Mouse (Mus musculus): ENCODE results near the gene Ptprk. TPM values are rescaled to one million over a fixed set of nuclear protein-coding genes. Genes with fewer than 3 reads are reported as not detected.

The Ptprk gene
- polyA plus RNA-seq, 1 experiment from 2014 or later = 29.7 TPM

DNA sequence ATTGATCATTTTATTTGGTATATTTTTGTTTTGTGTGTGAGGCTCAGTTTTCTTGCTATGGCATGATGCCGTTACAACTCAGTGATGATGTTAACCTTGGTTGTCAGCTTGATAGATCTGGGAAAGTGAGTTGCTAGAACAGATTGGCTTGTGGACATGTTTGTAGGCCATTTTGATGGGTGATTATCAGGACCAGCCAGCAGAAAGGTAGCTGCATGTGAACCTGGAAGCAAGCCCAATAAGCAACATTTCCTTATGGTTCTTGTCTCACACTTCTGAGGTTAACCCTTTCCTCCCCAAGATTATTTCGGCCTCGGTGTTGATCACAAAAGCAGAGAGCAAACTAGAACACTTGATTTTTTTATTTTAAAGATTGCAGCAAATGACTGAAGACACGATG, 85.1 kb downstream of the Ptprk start:
- ATAC-seq (replicated peaks; ENCODE audit: low FRiP score) = no peak
- Histone ChIP-seq H3K9me3 (ENCODE audit: control insufficient read depth, low read length) (no peaks in the 10 kb centered on the region), H3K27ac (ENCODE audit: low read depth, low read length) (no peak overlapping the region), H3K36me3 (ENCODE audit: control insufficient read depth, insufficient read depth, low read length) (no peaks in the 10 kb centered on the region), H3K4me1 (replicated peaks; ENCODE audit: control insufficient read depth, insufficient read depth, low read length) (no peaks in the 10 kb centered on the region), H3K27me3 (ENCODE audit: control insufficient read depth, insufficient read depth, low read length) (no peaks in the 10 kb centered on the region), H3K4me3 (ENCODE audit: low read depth, low read length) (no peak overlapping the region), H3K9ac (ENCODE audit: low read length) (no peak overlapping the region), H3K4me2 (ENCODE audit: low read depth, low read length, severe bottlenecking) (no peak overlapping the region)
- no peak for DNase-seq (ENCODE audit: low spot score)
- 96% methylated on average over 4 of the region's 4 CpGs for WGBS

- DNase-seq (ENCODE audit: low spot score) (no peak), ATAC-seq (replicated peaks; ENCODE audit: low FRiP score) (no peak)
- Histone ChIP-seq H3K4me3 (ENCODE audit: low read depth, low read length) (no peak overlapping the region), H3K9me3 (ENCODE audit: control insufficient read depth, low read length) (no peaks in the 10 kb centered on the region), H3K9ac (ENCODE audit: low read length) (no peak overlapping the region), H3K27me3 (ENCODE audit: control insufficient read depth, insufficient read depth, low read length) (no peaks in the 10 kb centered on the region), H3K27ac (ENCODE audit: low read depth, low read length) (no peak overlapping the region), H3K36me3 (ENCODE audit: control insufficient read depth, insufficient read depth, low read length) (no peaks in the 10 kb centered on the region), H3K4me2 (ENCODE audit: low read depth, low read length, severe bottlenecking) (no peak overlapping the region), H3K4me1 (replicated peaks; ENCODE audit: control insufficient read depth, insufficient read depth, low read length) (no peaks in the 10 kb centered on the region)
These were observed 86.7 kb downstream of the Ptprk start for GRCm38 (mm10) chr10:28161306-28161705.

DNA sequence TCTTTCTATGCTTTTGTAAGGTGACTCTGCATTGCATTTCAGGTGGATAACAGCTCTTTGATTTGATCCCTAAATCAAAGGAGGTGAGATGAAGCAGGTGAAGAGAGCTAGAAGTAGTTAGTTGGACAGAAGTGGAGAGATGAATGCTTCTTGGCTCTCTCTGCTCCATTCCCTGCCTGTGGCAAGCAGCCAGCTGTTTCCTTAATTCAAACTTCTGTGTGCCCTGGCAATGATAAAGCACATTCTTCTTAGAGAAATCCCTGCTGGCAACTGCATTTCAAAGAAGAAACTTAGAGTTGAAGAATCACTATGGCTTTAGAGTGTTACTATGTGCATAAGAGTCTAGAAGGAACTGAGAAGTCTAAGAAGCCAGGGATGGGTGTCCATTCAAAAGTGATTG, 89.6 kb downstream of the Ptprk start:
- no peaks in the 10 kb centered on the region for H3K27me3 ChIP-seq (ENCODE audit: control insufficient read depth, insufficient read depth, low read length)
- no peaks in the 10 kb centered on the region for H3K9me3 ChIP-seq (ENCODE audit: control insufficient read depth, low read length)
- H3K36me3 ChIP-seq (ENCODE audit: control insufficient read depth, insufficient read depth, low read length) = no peaks in the 10 kb centered on the region
- ATAC-seq (replicated peaks; ENCODE audit: low FRiP score) (no peak), DNase-seq (ENCODE audit: low spot score) (no peak)
- H3K9ac ChIP-seq (ENCODE audit: low read length) = no peak overlapping the region
- no peak overlapping the region for H3K4me2 ChIP-seq (ENCODE audit: low read depth, low read length, severe bottlenecking)
- H3K27ac ChIP-seq (ENCODE audit: low read depth, low read length) = no peak overlapping the region
- H3K4me1 ChIP-seq (replicated peaks; ENCODE audit: control insufficient read depth, insufficient read depth, low read length) = no peaks in the 10 kb centered on the region
- H3K4me3 ChIP-seq (ENCODE audit: low read depth, low read length) = no peak overlapping the region

- Histone ChIP-seq H3K9me3 (ENCODE audit: control insufficient read depth, low read length) (no peaks in the 10 kb centered on the region), H3K4me2 (ENCODE audit: low read depth, low read length, severe bottlenecking) (no peak overlapping the region), H3K27ac (ENCODE audit: low read depth, low read length) (no peak overlapping the region), H3K9ac (ENCODE audit: low read length) (no peak overlapping the region), H3K4me3 (ENCODE audit: low read depth, low read length) (no peak overlapping the region), H3K27me3 (ENCODE audit: control insufficient read depth, insufficient read depth, low read length) (no peaks in the 10 kb centered on the region), H3K36me3 (ENCODE audit: control insufficient read depth, insufficient read depth, low read length) (no peaks in the 10 kb centered on the region), H3K4me1 (replicated peaks; ENCODE audit: control insufficient read depth, insufficient read depth, low read length) (no peaks in the 10 kb centered on the region)
- ATAC-seq (replicated peaks; ENCODE audit: low FRiP score) = no peak
- no peak for DNase-seq (ENCODE audit: low spot score)
These were observed 90.1 kb downstream of the Ptprk start for GRCm38 (mm10) chr10:28164746-28165145.

- Histone ChIP-seq H3K4me1 (replicated peaks; ENCODE audit: control insufficient read depth, insufficient read depth, low read length) (no peaks in the 10 kb centered on the region), H3K9me3 (ENCODE audit: control insufficient read depth, low read length) (no peaks in the 10 kb centered on the region), H3K27ac (ENCODE audit: low read depth, low read length) (no peak overlapping the region), H3K27me3 (ENCODE audit: control insufficient read depth, insufficient read depth, low read length) (no peaks in the 10 kb centered on the region), H3K36me3 (ENCODE audit: control insufficient read depth, insufficient read depth, low read length) (no peaks in the 10 kb centered on the region), H3K9ac (ENCODE audit: low read length) (no peak overlapping the region), H3K4me3 (ENCODE audit: low read depth, low read length) (no peak overlapping the region), H3K4me2 (ENCODE audit: low read depth, low read length, severe bottlenecking) (no peak overlapping the region)
- WGBS = 68% methylated on average over 1 of the region's 1 CpGs
- no peak for ATAC-seq (replicated peaks; ENCODE audit: low FRiP score)
- no peak for DNase-seq (ENCODE audit: low spot score)
These were observed 92.0 kb downstream of the Ptprk start for GRCm38 (mm10) chr10:28166610-28167009.

GRCm38 (mm10) chr10:28167097-28167496, 92.5 kb downstream of the Ptprk start:
- DNase-seq (ENCODE audit: low spot score) = no peak
- H3K4me2 ChIP-seq (ENCODE audit: low read depth, low read length, severe bottlenecking) = no peak overlapping the region

DNA sequence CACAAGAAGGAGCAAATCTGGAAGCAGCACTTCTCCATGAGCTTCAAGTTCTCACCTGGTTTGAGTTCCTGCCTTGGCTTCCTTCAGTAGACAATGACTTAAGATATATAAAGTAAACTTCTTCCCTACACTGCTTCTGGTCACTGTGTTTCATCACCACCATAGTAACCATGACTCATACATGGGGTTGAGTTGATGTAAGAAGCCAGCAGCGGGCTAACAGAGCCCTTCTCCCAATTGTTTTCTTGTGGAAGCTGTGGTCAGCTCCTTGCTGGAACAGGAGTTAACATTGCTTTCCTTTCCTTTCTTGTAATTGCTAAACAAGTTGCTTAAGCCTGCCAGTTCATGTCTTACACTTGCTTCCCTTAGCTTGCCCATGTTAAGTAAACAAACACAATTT, 96.6 kb downstream of the Ptprk start:
- H3K4me2 ChIP-seq (ENCODE audit: low read depth, low read length, severe bottlenecking) = no peak overlapping the region
- no peak overlapping the region for H3K4me3 ChIP-seq (ENCODE audit: low read depth, low read length)
- 97% methylated on average over 1 of the region's 1 CpGs for WGBS
- DNase-seq (ENCODE audit: low spot score) (no peak), ATAC-seq (replicated peaks; ENCODE audit: low FRiP score) (no peak)
- H3K9ac ChIP-seq (ENCODE audit: low read length) = no peak overlapping the region
- H3K4me1 ChIP-seq (replicated peaks; ENCODE audit: control insufficient read depth, insufficient read depth, low read length) = no peaks in the 10 kb centered on the region
- no peak overlapping the region for H3K27ac ChIP-seq (ENCODE audit: low read depth, low read length)
- H3K27me3 ChIP-seq (ENCODE audit: control insufficient read depth, insufficient read depth, low read length) = no peaks in the 10 kb centered on the region
- no peaks in the 10 kb centered on the region for H3K9me3 ChIP-seq (ENCODE audit: control insufficient read depth, low read length)
- no peaks in the 10 kb centered on the region for H3K36me3 ChIP-seq (ENCODE audit: control insufficient read depth, insufficient read depth, low read length)

More at GRCm38 (mm10) chr10:28167097-28167496, 92.5 kb downstream of the Ptprk start:
- no peaks in the 10 kb centered on the region for H3K9me3 ChIP-seq (ENCODE audit: control insufficient read depth, low read length)
- no peak for ATAC-seq (replicated peaks; ENCODE audit: low FRiP score)
- no peak overlapping the region for H3K27ac ChIP-seq (ENCODE audit: low read depth, low read length)
- H3K9ac ChIP-seq (ENCODE audit: low read length) = no peak overlapping the region
- no peaks in the 10 kb centered on the region for H3K27me3 ChIP-seq (ENCODE audit: control insufficient read depth, insufficient read depth, low read length)
- no peaks in the 10 kb centered on the region for H3K36me3 ChIP-seq (ENCODE audit: control insufficient read depth, insufficient read depth, low read length)
- no peaks in the 10 kb centered on the region for H3K4me1 ChIP-seq (replicated peaks; ENCODE audit: control insufficient read depth, insufficient read depth, low read length)
- H3K4me3 ChIP-seq (ENCODE audit: low read depth, low read length) = no peak overlapping the region
- WGBS = 61% methylated on average over 2 of the region's 2 CpGs

DNA sequence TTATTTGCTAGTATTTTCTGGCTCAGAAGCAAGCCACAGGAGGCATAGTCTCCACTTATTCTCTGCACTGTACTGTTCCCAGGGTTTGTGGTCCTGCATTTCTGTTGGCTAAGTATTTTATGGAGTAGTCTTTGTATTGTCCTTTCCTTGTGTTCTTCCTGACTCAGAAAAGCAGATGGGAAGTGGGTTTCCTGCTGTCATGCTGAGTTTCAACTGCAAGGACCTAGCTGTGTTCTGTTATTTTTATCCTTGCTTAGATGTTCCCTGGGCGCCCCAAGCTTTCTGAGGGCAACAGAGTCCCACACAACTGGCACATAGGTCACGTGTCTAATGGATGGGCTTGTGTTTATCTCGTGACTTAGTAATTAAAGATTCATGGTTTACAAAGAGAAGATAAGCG, 104.3 kb downstream of the Ptprk start:
- Histone ChIP-seq H3K36me3 (ENCODE audit: control insufficient read depth, insufficient read depth, low read length) (no peaks in the 10 kb centered on the region), H3K4me1 (replicated peaks; ENCODE audit: control insufficient read depth, insufficient read depth, low read length) (no peaks in the 10 kb centered on the region), H3K27ac (ENCODE audit: low read depth, low read length) (no peak overlapping the region), H3K9ac (ENCODE audit: low read length) (no peak overlapping the region), H3K27me3 (ENCODE audit: control insufficient read depth, insufficient read depth, low read length) (no peaks in the 10 kb centered on the region), H3K4me3 (ENCODE audit: low read depth, low read length) (no peak overlapping the region), H3K9me3 (ENCODE audit: control insufficient read depth, low read length) (no peaks in the 10 kb centered on the region), H3K4me2 (ENCODE audit: low read depth, low read length, severe bottlenecking) (no peak overlapping the region)
- ATAC-seq (replicated peaks; ENCODE audit: low FRiP score) (no peak), DNase-seq (ENCODE audit: low spot score) (no peak)
- WGBS = 80% methylated on average over 4 of the region's 4 CpGs

DNA sequence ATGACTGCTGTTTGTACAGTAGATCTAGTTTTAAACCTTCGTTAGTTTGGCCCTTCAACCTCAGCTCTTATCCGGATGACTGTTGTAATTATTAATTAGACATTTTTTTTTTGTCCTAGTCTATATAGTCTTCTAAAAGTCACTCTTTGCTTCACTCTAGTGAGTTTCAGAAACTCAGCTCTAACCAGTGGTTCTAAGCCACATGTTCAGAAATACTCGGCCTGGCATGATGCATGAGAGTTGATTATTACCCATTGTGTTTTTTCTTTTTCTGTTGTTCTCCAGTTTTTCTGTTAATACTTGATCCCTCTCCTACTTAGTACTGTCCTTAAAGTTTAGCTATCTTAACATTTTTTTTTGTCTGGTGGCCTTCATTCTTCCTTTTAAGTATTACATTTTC, 107.5 kb downstream of the Ptprk start:
- no peak for ATAC-seq (replicated peaks; ENCODE audit: low FRiP score)
- no peak overlapping the region for H3K4me2 ChIP-seq (ENCODE audit: low read depth, low read length, severe bottlenecking)
- H3K9ac ChIP-seq (ENCODE audit: low read length) = no peak overlapping the region
- WGBS = 91% methylated on average over 3 of the region's 3 CpGs
- DNase-seq (ENCODE audit: low spot score) = no peak
- H3K9me3 ChIP-seq (ENCODE audit: control insufficient read depth, low read length) = no peaks in the 10 kb centered on the region
- no peak overlapping the region for H3K4me3 ChIP-seq (ENCODE audit: low read depth, low read length)
- H3K27me3 ChIP-seq (ENCODE audit: control insufficient read depth, insufficient read depth, low read length) = no peaks in the 10 kb centered on the region
- no peak overlapping the region for H3K27ac ChIP-seq (ENCODE audit: low read depth, low read length)
- H3K36me3 ChIP-seq (ENCODE audit: control insufficient read depth, insufficient read depth, low read length) = no peaks in the 10 kb centered on the region
- H3K4me1 ChIP-seq (replicated peaks; ENCODE audit: control insufficient read depth, insufficient read depth, low read length) = no peaks in the 10 kb centered on the region
